Mouse (Mus musculus) gastrocnemius, postnatal 14 days (tissue): ENCODE results near the gene Strbp. TPM values are rescaled to one million over a fixed set of nuclear protein-coding genes. Genes with fewer than 3 reads are reported as not detected.

Source experiments
- DNase-seq: peaks from one replicate; pipeline ENCODE4 v3.0.0; 2021; ENCODE audit warnings: mixed read lengths
- intact Hi-C: fragments of 180-260 bp; cut with DNase I; formaldehyde crosslinking; loops from one replicate; pipeline ENCODE4 v1.15.1; 2025; ENCODE audit warnings: low total_unique reads
- long read RNA-seq, 2 experiments: library from polyadenylated mRNA; stranded (forward); transcript quantifications; one replicate each; pipeline ENCODE4 v2.0.0; 2021
- total RNA-seq, 2 experiments: library from RNA; stranded (reverse); gene quantifications; 2 replicates each; pipeline ENCODE4 v1.2.3; 2021

The Strbp gene
- total RNA-seq = 10 to 100 TPM; 18.2 to 21.6 TPM
- long read RNA-seq, experiment 1, transcript Strbp-202 (18 exons, 3,144 nt) = major isoform, 6 of 19 reads
- long read RNA-seq, experiment 1, partial matches to known transcripts = 2 of 19 reads
- long read RNA-seq, experiment 1, other reads (novel, unspliced or antisense) = 11 of 19 reads
- long read RNA-seq, experiment 2, transcript Strbp-202 (18 exons, 3,144 nt) = major isoform, 8 of 16 reads
- long read RNA-seq, experiment 2, partial matches to known transcripts = 0 of 16 reads
- long read RNA-seq, experiment 2, other reads (novel, unspliced or antisense) = 8 of 16 reads

DNA sequence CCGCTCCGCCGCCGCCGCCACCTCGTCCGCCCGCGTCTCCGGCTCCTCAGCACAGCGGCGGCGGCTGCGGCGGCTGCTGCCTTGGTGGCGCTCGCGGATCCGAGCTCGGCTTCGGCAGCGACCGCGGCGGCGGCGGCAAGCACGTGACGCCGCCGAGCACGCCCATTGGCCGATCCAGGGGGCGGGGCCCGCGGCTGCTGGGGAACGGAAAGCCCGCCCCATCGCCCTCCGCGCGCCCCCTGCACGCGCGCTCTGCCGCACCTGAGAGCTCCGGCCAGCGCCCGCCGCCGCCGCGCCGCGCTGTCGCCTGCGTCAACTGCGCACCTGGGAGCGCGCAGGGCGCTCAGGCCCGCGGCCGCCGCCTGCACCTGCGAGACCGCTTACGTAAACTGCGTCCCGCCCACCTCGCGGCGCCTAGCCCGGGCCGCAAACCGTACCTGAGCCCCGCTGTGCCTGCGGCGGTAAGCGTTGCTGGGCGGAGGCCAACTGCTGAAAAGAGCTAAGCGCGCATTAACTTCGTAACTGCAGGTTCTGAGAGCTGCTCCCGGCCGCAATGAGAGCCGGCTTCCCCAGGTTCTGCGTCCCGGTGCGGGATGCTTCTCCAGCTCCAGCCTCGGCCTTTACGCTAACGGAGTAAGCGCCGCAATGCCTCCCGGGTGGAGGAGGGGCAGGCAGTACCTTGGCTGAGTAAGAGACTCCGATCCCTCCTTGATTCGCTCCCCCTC lies at the start of gene Strbp:
Strbp (minus strand) TSS at position 630 of the 725 bp plus-strand sequence.
- intact Hi-C loops = loop anchor here (5.0 kb wide), 1 partner anchor 69 kb away; no protein-coding TSS in a partner anchor

GRCm38 (mm10) chr2:37751114-37751513 lies 47.5 kb upstream of the Strbp start:
- intact Hi-C loops = no loop called here
- DNase-seq = no peak

More for the DNA sequence above, at the start of gene Strbp:
- DNase-seq = peak; percentile 93

GRCm38 (mm10) chr2:37749323-37749722 lies 45.7 kb upstream of the Strbp start:
- intact Hi-C loops = no loop called here
- no peak for DNase-seq

DNA sequence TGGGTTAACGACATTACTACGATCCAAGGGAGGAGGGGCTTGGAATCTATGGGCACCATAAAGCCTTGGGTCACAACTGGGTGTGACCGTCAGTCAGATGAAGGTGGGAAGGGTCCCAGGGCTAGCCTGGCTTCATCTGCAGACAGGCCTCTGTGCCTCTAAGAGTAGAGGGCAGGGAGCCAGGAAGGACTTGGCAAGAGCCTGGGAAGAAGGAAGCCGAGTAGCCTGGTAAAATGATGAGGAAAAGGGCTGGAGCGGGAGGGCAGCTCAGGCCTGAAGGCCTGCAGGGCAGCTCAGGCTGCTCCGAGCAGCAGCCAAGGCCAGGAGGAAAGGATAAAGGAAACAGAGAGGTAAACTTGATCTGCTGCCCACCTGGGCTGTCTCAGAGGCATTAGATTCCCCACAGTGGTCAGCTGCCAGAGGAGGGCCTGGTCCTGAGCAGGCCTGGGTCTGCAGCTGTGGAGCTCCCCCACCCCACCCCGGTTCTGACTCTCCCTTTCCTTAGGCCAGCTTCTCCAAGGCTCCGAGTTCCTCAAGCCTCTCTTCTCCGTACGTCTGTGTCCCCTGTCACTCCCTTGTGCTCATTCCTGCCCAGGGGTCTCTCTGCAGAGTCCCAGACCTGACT lies 44.9 kb upstream of the Strbp start:
- peak; percentile 76 for DNase-seq
- intact Hi-C loops = no loop called here

GRCm38 (mm10) chr2:37747909-37748308 lies 44.2 kb upstream of the Strbp start:
- intact Hi-C loops = no loop called here
- DNase-seq = peak; percentile 51

DNA sequence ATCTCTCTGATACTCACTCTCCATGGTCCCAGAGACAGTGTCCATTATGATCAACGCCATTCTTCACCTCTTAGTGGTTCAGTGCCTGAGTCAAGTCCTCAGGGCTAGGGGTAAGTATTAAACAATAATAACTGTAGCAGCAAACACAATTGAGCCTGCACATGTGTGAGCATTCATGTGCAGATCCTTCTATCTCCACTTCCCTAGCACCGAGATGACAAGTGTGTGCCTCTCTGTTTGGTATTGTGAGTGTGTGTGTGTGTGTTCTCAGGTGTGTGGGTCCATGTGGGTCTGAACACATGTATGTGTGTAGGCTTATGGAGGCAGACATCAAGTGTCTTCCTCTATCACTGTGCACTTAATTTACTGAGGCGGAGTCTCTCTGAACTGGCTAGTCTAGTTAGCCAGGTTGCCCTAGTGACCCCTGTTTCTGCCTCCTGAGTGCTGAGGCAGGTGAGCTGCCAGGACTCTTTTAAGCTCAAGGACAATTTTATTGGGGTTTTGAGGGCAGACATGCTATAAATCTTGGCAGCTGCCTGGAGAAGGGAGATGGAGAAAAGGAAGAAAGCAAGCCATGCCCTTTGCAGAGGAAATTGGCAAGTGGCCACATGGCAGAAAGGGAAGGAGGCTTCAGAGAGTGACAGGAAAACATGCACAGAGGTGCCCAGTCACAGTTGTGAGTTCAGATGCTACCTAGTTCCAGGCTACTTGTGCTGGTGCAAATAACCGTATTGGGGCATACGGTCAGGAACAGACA lies 42.8 kb upstream of the Strbp start:
- DNase-seq = no peak
- intact Hi-C loops = no loop called here

- intact Hi-C loops = loop anchor here (5.0 kb wide), 1 partner anchor 38 kb away; no protein-coding TSS in a partner anchor
- DNase-seq = no peak
Measured at GRCm38 (mm10) chr2:37744773-37745395, 41.2 kb upstream of the Strbp start.

DNA sequence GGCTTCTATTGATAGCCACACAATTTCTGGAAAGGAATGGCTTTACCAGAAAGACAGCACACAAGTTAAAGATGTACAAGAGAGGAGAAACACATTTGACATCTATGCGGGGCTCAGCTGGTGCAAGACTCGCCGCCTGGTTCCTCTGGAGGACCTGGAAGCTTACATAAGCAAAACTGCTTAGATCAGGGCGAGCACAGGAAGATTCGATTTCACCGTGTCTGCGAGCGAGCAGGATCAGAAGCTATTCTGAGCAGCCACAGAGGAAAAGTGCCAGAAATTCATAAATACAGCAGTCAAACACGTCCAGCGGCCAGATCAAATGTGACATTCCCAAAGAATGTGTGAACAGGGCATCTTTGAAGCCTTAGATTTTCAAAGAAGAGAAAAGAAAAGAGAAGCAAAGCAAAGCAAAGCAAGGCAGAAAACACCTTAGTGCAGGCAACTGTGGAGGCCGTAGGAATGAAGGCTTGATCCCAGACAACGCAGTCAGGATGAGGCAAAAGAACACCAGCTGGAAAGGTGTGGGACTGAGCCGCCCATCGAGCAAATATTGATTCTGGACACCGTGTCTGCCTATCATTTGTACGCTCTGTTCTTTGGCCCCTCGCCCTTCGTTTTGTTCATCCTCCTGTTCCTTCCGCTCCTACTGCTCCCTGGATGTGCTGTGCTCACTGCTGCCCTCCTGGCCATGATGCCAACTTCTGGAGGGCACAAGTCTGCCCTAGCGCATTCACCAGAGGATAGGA lies 38.3 kb upstream of the Strbp start:
- intact Hi-C loops = loop anchor here (5.0 kb wide), 1 partner anchor 35 kb away; no protein-coding TSS in a partner anchor
- DNase-seq = peak; percentile 46

DNA sequence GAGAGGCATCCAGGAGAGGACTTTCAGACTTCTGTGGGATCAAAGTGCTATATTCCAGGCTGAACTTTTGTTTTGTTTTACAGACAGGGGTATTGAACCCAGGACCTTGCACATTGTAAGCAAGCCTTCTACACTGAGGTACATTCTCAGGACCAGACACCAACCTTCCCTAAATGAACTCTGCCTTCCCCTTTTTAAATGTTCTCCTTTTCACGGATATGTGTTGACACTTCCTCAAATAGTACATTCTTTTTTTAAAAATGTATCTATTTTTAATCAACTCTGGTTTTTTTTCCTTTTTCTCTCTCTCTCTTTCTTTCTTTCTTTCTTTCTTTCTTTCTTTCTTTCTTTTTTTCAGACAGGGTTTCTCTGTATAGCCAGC lies 32.1 kb upstream of the Strbp start:
- intact Hi-C loops = no loop called here
- no peak for DNase-seq

DNA sequence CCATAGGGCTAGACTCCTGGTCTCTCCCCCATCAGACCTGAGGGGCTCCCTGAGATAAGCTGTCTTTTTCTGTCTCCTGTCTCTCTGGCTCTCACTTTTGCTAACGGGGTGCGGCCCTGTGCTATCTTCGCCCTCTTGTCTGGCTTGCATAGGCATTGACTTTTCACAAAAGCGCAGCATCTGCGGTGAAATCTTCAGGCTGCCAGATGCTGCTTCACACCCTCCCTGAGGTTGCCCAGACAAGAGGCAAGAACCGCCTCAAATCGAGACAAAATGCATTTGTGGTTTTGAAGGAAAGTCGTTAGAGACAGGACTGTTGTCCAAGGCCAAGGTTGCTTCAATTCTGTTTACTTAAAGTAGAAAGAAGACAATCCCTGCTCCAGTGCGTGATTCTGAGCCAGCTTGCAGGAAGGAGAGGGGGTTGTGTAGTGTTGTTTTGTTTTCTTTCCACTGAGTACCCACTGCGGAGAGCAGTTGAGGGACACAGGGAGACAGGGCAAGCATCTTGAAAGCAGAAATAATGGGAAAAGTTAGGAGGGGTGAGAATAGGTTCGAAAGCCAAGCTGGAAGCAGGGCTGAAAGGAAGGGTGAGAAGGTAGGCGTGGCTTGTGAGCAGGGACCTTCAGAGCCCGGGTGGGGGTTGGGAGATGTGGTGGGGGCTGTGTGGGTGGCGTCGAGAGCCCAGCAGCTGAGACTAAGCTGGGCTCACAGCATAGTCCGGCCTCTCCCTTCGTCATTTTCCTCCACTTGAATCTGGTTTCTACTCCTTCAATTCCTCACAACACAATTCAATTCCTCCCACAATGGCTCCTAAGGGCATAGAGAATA lies 31.5 kb upstream of the Strbp start:
- peak; percentile 34 for DNase-seq
- intact Hi-C loops = no loop called here

DNA sequence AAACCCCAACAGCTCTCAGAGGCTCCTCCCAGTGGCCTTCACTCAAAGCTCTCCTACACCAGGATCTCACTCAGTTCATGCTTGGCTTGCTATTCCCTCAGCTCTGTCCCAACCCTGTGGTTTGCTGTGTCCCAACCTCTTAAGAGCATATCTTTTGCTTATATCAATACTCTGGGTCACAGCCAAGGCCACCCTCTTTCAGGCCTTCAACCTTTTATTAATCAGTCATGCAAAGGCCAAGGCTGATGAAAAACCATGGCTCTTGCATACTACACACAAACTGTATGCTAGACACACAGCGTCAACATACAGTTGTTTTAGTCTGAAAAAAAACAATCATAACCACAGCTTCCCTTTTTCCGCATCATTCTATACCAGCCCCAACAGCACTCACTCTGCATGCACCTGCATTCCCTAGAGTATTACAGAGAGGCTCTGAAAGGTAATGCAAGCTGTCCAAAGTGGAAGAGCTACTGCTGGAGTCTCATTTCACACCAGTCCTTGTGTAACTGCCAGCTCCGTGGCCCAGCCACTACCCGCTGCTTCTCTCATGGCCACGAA lies 27.7 kb upstream of the Strbp start:
- DNase-seq = no peak

GRCm38 (mm10) chr2:37724231-37724630 lies 20.6 kb upstream of the Strbp start:
- DNase-seq = no peak
- intact Hi-C loops = no loop called here

More for the DNA sequence above, 27.7 kb upstream of the Strbp start:
- intact Hi-C loops = no loop called here

- intact Hi-C loops = no loop called here
Measured at GRCm38 (mm10) chr2:37723501-37724090, 19.9 kb upstream of the Strbp start.

DNA sequence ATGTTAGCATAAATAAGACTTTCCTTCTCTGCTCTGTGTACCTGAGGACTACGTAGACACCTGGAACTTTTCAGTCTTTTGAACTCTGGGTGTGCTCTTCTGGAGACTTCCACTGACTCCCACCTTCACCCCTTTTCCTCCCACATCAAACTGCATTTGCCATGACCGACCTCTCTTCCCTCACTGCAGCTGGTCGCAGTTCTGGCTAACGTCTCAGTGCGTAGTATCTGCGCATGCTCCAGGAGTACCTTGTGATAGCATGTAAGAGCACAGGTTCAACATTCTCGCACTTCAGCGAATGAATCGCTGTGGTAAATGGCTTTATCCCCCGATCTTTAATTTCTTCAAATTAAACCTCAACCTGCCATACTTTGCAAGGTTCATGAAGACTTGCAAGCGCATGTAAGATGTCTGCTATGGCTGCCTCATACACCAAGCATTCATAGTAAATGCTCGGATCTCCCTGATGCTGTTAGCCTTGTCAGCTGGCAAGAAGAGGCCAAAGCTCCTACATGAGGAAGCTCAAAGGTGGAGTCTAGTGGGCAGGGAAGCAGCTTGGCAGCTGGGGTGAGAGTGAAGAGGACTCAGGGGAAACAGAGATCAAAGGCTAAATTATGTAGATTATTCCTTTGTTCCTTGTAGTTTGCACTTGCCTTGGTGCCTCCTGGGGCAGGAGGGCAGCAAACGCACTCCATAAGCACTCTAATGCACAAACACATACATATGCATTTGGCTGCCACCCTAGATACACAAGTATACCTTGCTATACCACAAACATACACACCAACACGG lies 19.2 kb upstream of the Strbp start:
- DNase-seq = no peak
- intact Hi-C loops = no loop called here

More at GRCm38 (mm10) chr2:37723501-37724090, 19.9 kb upstream of the Strbp start:
- no peak for DNase-seq

- DNase-seq = no peak
- intact Hi-C loops = no loop called here
Measured at GRCm38 (mm10) chr2:37716266-37716665, 12.6 kb upstream of the Strbp start.

GRCm38 (mm10) chr2:37715364-37715763 lies 11.7 kb upstream of the Strbp start:
- intact Hi-C loops = no loop called here
- DNase-seq = no peak
